Mouse (Mus musculus) thymus, postnatal 10 days (tissue): ENCODE measurements around the gene Gnb1.
A peak's percentile ranks its signal among the peaks of the same experiment; 100 is the strongest.
"Not testable (repeated sequence)": the region's sequence is repeated elsewhere in the genome, so short reads cannot be mapped to it uniquely, and the experiment has no call there.

ENCODE experiments used
- DNase-seq, 2 experiments: peaks; one replicate each; pipeline ENCODE4 v3.0.0; 2021; ENCODE audit warnings: low spot score in 2 of 2

Gnb1 gene

GRCm38 (mm10) chr4:155552917-155553532, 61.9 kb downstream of the Gnb1 start:
- no peak for DNase-seq

GRCm38 (mm10) chr4:155554880-155555279, 63.7 kb downstream of the Gnb1 start:
- no peak for DNase-seq

GRCm38 (mm10) chr4:155555464-155555863, 64.3 kb downstream of the Gnb1 start:
- no peak for DNase-seq

GRCm38 (mm10) chr4:155559454-155559853, 68.3 kb downstream of the Gnb1 start:
- no peak for DNase-seq

- no peak for DNase-seq
Observed at GRCm38 (mm10) chr4:155560932-155561331, 69.8 kb downstream of the Gnb1 start.

- DNase-seq = no peak
Observed at GRCm38 (mm10) chr4:155561661-155562442, 70.7 kb downstream of the Gnb1 start, which contains the start of gene Nadk. Nadk (plus strand) TSS chr4:155562378.

GRCm38 (mm10) chr4:155562725-155563399, 71.7 kb downstream of the Gnb1 start:
- DNase-seq = peak; percentile 26 to 47

- peak; percentile 97 for DNase-seq
Observed at GRCm38 (mm10) chr4:155563400-155564231, 72.5 kb downstream of the Gnb1 start.

GRCm38 (mm10) chr4:155564315-155565069, 73.3 kb downstream of the Gnb1 start:
- DNase-seq = no peak

GRCm38 (mm10) chr4:155566555-155566954, 75.4 kb downstream of the Gnb1 start:
- DNase-seq = no peak

GRCm38 (mm10) chr4:155568170-155568569, 77.0 kb downstream of the Gnb1 start:
- DNase-seq = peak in 1 of 2 experiments; percentile 35

GRCm38 (mm10) chr4:155568632-155569370, 77.6 kb downstream of the Gnb1 start:
- no peak for DNase-seq

GRCm38 (mm10) chr4:155569818-155570217, 78.7 kb downstream of the Gnb1 start:
- no peak for DNase-seq

GRCm38 (mm10) chr4:155570315-155570714, 79.2 kb downstream of the Gnb1 start:
- not testable (repeated sequence) for DNase-seq

- no peak for DNase-seq
Observed at GRCm38 (mm10) chr4:155571442-155571841, 80.3 kb downstream of the Gnb1 start.

- no peak for DNase-seq
Observed at GRCm38 (mm10) chr4:155573155-155573554, 82.0 kb downstream of the Gnb1 start.

- no peak for DNase-seq
Observed at GRCm38 (mm10) chr4:155573876-155574275, 82.7 kb downstream of the Gnb1 start.

- no peak for DNase-seq
Observed at GRCm38 (mm10) chr4:155574931-155575330, 83.8 kb downstream of the Gnb1 start.

- DNase-seq = no peak
Observed at GRCm38 (mm10) chr4:155575521-155575920, 84.4 kb downstream of the Gnb1 start.

- no peak for DNase-seq
Observed at GRCm38 (mm10) chr4:155577132-155577531, 86.0 kb downstream of the Gnb1 start.
